Mouse (Mus musculus) intestine, embryonic 16.5 days (tissue): Measurements from ENCODE around the gene Entpd2. TPM values are rescaled to one million over a fixed set of nuclear protein-coding genes. Genes with fewer than 3 reads are reported as not detected.
A peak's percentile ranks its signal among the peaks of the same experiment; 100 is the strongest.

Source experiments
- ATAC-seq: fragments of 200-750 bp; cut with Nextera tagmentation; 2 replicates; pipeline ENCODE4 v1.8.0; 2017; ENCODE audit warnings: moderate TSS enrichment, moderate library complexity
- H3K27ac ChIP-seq: fragments of 300-500 bp; sonication (generic); 2 replicates; pipeline ENCODE4 v1.5.1; 2014; ENCODE audit warnings: mild to moderate bottlenecking, low read length
- H3K27me3 ChIP-seq: fragments of 300-500 bp; sonication (generic); replicated peaks from 2 replicates; pipeline ENCODE4 v1.6.1; 2014; ENCODE audit warnings: low read length, control low read depth, mixed read lengths; ENCODE audit not compliant: control insufficient read depth, insufficient read depth
- H3K36me3 ChIP-seq: fragments of 300-500 bp; sonication (generic); 2 replicates; pipeline ENCODE4 v1.6.1; 2014; ENCODE audit warnings: low read length, control low read depth; ENCODE audit not compliant: control insufficient read depth, insufficient read depth
- H3K4me1 ChIP-seq: fragments of 300-500 bp; sonication (generic); 2 replicates; pipeline ENCODE4 v1.6.1; 2014; ENCODE audit warnings: low read length, control low read depth, mixed read lengths; ENCODE audit not compliant: control insufficient read depth, insufficient read depth
- H3K4me2 ChIP-seq: fragments of 300-500 bp; sonication (generic); 2 replicates; pipeline ENCODE4 v1.6.1; 2014; ENCODE audit warnings: low read depth, low read length, control low read depth
- H3K4me3 ChIP-seq: fragments of 300-500 bp; sonication (generic); 2 replicates; pipeline ENCODE4 v1.5.1; 2014; ENCODE audit warnings: mild to moderate bottlenecking, low read length
- H3K9ac ChIP-seq: fragments of 300-500 bp; sonication (generic); 2 replicates; pipeline ENCODE4 v1.6.1; 2014; ENCODE audit warnings: low read depth, low read length
- H3K9me3 ChIP-seq: fragments of 300-500 bp; sonication (generic); 2 replicates; pipeline ENCODE4 v1.6.1; 2016; ENCODE audit warnings: low read length, control low read depth; ENCODE audit not compliant: control insufficient read depth
- WGBS: fragments of 180-500 bp; shearing (Covaris S2); extraction: QIAGEN DNeasy Blood & Tissue Kit; methylation state at CpG from one replicate; pipeline ENCODE4 v1.1.7; 2014; 5-methylcytosine and 5-hydroxymethylcytosine counted together
- polyA plus RNA-seq: library from polyadenylated mRNA; unstranded; fragments of >200 nt; fragmentation: Nextera tagmentation; extraction: Ambion mirVana; gene quantifications from 2 replicates; pipeline ENCODE4 v1.2.1, GENCODE M21; 2015

Gene Entpd2
- polyA plus RNA-seq, 1 experiment from 2014 or later: 23.7 TPM

DNA sequence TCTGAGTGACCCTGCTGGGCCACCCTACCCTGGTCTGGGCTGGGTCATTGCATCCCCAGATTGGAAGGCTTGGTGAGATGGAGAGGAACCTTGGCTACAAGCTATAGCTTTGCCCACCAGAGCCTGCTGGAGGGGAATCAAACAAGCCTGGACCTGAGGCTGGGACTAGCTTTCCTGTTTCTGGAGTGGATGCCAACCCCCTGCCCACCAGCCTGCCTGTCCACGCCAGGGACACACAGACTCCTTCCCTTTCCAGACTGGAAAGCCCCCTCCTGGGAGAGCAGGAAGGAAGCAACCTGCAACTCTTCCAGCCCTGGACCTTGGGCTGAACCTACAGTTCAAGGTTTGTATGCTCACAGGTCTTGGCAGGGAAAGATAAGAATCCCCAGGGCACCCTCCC is 28.0 kb downstream of the Entpd2 start:
- Histone ChIP-seq H3K4me3 (no peak overlapping the region), H3K27me3 (peaks cover 12% of the 10 kb centered on the region; the same call in 1 of the 2 replicates), H3K9me3 (no peaks in the 10 kb centered on the region), H3K27ac (no peak overlapping the region), H3K36me3 (no peaks in the 10 kb centered on the region), H3K4me2 (no peak overlapping the region), H3K4me1 (peaks cover 3% of the 10 kb centered on the region; the same call in 1 of the 2 replicates), H3K9ac (0 out of 2 replicates have a peak overlapping the region, but pooled peaks have one; percentile 7)
- no peak for ATAC-seq
- 62% methylated on average over 1 of the region's 1 CpGs for WGBS

GRCm38 (mm10) chr2:25425481-25425880 is 29.8 kb downstream of the Entpd2 start:
- Histone ChIP-seq H3K9me3 (no peaks in the 10 kb centered on the region), H3K36me3 (no peaks in the 10 kb centered on the region), H3K4me1 (peaks cover 3% of the 10 kb centered on the region; the same call in 1 of the 2 replicates), H3K4me3 (no peak overlapping the region), H3K27ac (no peak overlapping the region), H3K9ac (no peak overlapping the region), H3K27me3 (peaks cover 12% of the 10 kb centered on the region; the same call in 1 of the 2 replicates), H3K4me2 (no peak overlapping the region)
- 53% methylated on average over 27 of the region's 27 CpGs for WGBS
- ATAC-seq: no peak

DNA sequence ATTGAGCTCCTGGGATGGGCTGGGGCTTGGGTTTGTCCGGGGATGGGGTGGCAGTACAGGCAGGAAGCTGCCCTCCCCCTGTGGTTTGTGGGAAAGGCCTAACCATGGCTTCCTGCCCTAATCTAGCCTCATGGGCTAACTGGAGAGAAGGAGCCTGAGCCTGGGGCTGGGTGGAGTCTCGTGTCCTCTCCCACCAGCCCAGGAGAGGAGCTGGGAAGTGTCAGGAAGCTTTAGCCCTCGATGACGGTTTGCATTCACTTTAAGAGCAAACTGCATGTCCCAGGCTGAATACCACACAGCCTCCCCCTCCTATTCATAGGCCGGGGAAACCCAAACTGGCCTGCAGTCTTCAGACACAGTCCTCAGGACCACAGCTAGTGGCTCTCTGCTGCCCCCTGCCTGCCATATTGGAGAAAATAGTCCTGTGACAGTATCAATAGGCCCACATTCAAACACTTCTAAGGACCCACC is 31.1 kb downstream of the Entpd2 start:
- H3K4me1 ChIP-seq: peaks cover 3% of the 10 kb centered on the region; the same call in 1 of the 2 replicates
- H3K27ac ChIP-seq: no peak overlapping the region
- no peaks in the 10 kb centered on the region for H3K36me3 ChIP-seq
- no peak for ATAC-seq
- H3K9me3 ChIP-seq: no peaks in the 10 kb centered on the region
- H3K4me3 ChIP-seq: no peak overlapping the region
- H3K27me3 ChIP-seq: peaks cover 12% of the 10 kb centered on the region; the same call in 1 of the 2 replicates
- no peak overlapping the region for H3K4me2 ChIP-seq
- WGBS: 34% methylated on average over 5 of the region's 5 CpGs
- H3K9ac ChIP-seq: no peak overlapping the region

- ATAC-seq: no peak
- Histone ChIP-seq H3K36me3 (no peaks in the 10 kb centered on the region), H3K9me3 (no peaks in the 10 kb centered on the region), H3K4me2 (no peak overlapping the region), H3K4me1 (peaks cover 3% of the 10 kb centered on the region; the same call in 1 of the 2 replicates), H3K27me3 (peaks cover 12% of the 10 kb centered on the region; the same call in 1 of the 2 replicates), H3K27ac (no peak overlapping the region), H3K4me3 (no peak overlapping the region), H3K9ac (no peak overlapping the region)
- WGBS: 85% methylated on average over 5 of the region's 5 CpGs
These were observed 31.6 kb downstream of the Entpd2 start for GRCm38 (mm10) chr2:25427256-25427655.

DNA sequence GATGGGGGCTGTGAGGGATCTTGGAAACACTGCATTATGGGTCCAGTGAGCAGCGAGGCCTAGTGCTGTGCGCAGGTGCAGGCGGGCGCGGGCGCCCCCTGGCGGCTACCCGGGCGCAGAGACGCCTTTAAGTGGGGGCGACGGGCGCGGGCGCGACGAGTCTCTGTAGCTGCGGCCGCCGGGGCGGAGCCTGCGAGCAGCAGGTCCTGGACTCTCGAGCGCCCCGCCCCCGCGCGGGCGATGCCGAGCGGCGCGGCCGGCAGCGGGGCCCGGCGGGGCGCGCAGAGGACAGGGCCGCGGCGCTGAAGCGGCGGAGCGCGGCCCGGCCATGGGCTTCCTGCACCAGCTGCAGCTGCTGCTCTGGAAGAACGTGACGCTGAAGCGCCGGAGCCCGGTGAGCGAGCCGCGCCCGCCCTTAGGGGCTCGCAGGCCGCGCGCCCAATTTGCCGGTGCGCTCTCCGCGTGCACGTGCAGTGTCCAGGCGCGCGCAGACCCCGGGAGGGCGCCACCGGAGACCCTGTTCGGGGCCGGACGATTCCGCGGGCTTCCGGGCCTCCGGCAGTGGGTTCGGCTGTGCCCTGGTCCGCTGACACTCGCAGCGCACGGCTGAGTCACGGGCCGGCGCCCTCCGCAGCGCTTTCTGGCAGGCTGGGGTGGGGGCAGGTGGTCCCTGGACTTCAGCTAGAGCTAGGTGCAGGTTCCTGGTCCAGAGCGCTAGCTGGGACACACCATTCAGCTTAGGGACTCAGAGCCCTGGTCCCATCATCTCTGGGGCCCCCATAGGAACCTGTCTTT is 33.0 kb downstream of the Entpd2 start, which contains the start of gene Abca2:
Gene Abca2 (plus strand): TSS at position 262 of the 795 bp plus-strand sequence.
- peak within 1 kb of the TSS; percentile 75 for H3K4me3 ChIP-seq
- no peaks in the 10 kb centered on the region for H3K9me3 ChIP-seq
- peak within 1 kb of the TSS; percentile 76 for H3K9ac ChIP-seq
- H3K27me3 ChIP-seq: peaks cover 12% of the 10 kb centered on the region; the same call in 1 of the 2 replicates
- under 1% methylated on average over 89 of the region's 89 CpGs for WGBS
- no peaks in the 10 kb centered on the region for H3K36me3 ChIP-seq
- 0 out of 2 replicates have a peak, but pooled peaks cover 3% of the 10 kb centered on the region for H3K4me1 ChIP-seq
- peak; percentile 91 for ATAC-seq
- no peak within 1 kb of the TSS for H3K27ac ChIP-seq
- peak within 1 kb of the TSS; percentile 97 for H3K4me2 ChIP-seq

GRCm38 (mm10) chr2:25429435-25430180 is 33.9 kb downstream of the Entpd2 start:
- peak overlapping the region; percentile 97 for H3K4me2 ChIP-seq
- no peaks in the 10 kb centered on the region for H3K9me3 ChIP-seq
- no peak overlapping the region for H3K27ac ChIP-seq
- peaks cover 12% of the 10 kb centered on the region; the same call in 1 of the 2 replicates for H3K27me3 ChIP-seq
- 0 out of 2 replicates have a peak overlapping the region, but pooled peaks have one; percentile 7 for H3K9ac ChIP-seq
- WGBS: 70% methylated on average over 5 of the region's 5 CpGs
- H3K4me1 ChIP-seq: 0 out of 2 replicates have a peak, but pooled peaks cover 3% of the 10 kb centered on the region
- no peak for ATAC-seq
- no peaks in the 10 kb centered on the region for H3K36me3 ChIP-seq
- H3K4me3 ChIP-seq: peak overlapping the region; percentile 75; the same call in 1 of the 2 replicates

DNA sequence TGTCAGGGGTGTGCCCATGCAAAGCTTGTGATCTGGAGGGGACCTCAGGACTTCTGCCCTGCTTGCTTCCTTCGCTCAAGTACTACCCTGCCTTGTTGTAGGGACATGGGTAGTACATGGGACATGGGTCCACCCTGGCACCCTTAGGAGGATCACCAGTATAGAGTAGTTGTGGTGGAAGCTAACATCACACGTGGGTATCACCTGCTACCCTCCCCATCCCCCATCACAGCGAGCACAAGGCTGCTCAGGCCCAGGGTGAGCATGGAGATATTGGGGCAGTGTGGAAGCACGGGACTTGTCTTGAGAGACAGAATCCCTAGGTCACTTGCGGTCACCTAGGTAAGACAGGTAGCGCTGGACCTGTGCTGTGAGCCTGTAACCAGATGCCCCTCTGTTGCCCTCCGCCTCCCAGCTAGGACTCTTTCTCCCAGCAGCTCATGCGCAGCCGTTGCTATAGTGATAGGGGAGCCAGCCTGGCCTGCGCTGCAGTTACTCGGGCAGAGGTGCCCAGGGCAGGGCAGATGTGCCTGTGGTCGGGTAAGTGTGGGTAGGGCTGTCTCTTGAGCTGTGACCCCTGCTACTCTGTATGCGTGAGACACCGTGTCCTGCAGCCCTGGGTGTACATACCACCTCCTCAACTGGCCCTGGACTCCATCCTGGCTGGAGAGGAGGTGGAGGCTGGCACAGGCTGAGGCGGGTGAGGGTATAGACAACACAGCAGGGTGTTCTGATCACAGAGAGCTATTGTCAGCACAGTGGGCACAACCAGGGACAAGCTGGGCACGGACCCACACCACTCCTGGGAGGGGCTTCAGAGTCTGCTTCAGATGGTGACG is 34.9 kb downstream of the Entpd2 start:
- no peaks in the 10 kb centered on the region for H3K9me3 ChIP-seq
- H3K9ac ChIP-seq: no peak overlapping the region
- no peak for ATAC-seq
- WGBS: 74% methylated on average over 17 of the region's 17 CpGs
- peaks cover 3% of the 10 kb centered on the region; the same call in 1 of the 2 replicates for H3K27me3 ChIP-seq
- 0 out of 2 replicates have a peak, but pooled peaks cover 3% of the 10 kb centered on the region for H3K4me1 ChIP-seq
- H3K36me3 ChIP-seq: no peaks in the 10 kb centered on the region
- no peak overlapping the region for H3K27ac ChIP-seq
- no peak overlapping the region for H3K4me3 ChIP-seq
- no peak overlapping the region for H3K4me2 ChIP-seq

GRCm38 (mm10) chr2:25431308-25431855 is 35.7 kb downstream of the Entpd2 start:
- no peak overlapping the region for H3K4me3 ChIP-seq
- H3K9ac ChIP-seq: no peak overlapping the region
- H3K27me3 ChIP-seq: no peaks in the 10 kb centered on the region; the same call in 1 of the 2 replicates
- 0 out of 2 replicates have a peak, but pooled peaks cover 3% of the 10 kb centered on the region for H3K4me1 ChIP-seq
- ATAC-seq: no peak
- 73% methylated on average over 6 of the region's 6 CpGs for WGBS
- no peak overlapping the region for H3K27ac ChIP-seq
- H3K36me3 ChIP-seq: no peaks in the 10 kb centered on the region
- H3K9me3 ChIP-seq: no peaks in the 10 kb centered on the region
- no peak overlapping the region for H3K4me2 ChIP-seq
